Mouse (Mus musculus) liver, postnatal 0 days (tissue): ENCODE results near the gene 1600002K03Rik. TPM values are rescaled to one million over a fixed set of nuclear protein-coding genes. Genes with fewer than 3 reads are reported as not detected.

Experiments
- ATAC-seq: fragments of 200-750 bp; cut with Nextera tagmentation; 2 replicates; pipeline ENCODE4 v1.8.0; 2017; ENCODE audit warnings: mild to moderate bottlenecking, moderate library complexity
- DNase-seq: peaks from one replicate; pipeline ENCODE4 v3.0.0-alpha.2; 2016
- H3K27ac ChIP-seq: fragments of 300-500 bp; sonication (generic); 2 replicates; pipeline ENCODE4 v1.5.1; 2014; ENCODE audit warnings: antibody characterized with exemption, moderate library complexity, mild to moderate bottlenecking, low read depth
- H3K27me3 ChIP-seq: fragments of 300-500 bp; sonication (generic); 2 replicates; pipeline ENCODE4 v1.6.1; 2014; ENCODE audit warnings: low read length, control low read depth, mixed read lengths; ENCODE audit not compliant: insufficient read depth
- H3K36me3 ChIP-seq: fragments of 300-500 bp; sonication (generic); replicated peaks from 2 replicates; pipeline ENCODE4 v1.6.1; 2014; ENCODE audit warnings: mild to moderate bottlenecking, control low read depth, low read length, moderate library complexity, mixed read lengths; ENCODE audit not compliant: insufficient read depth
- H3K4me1 ChIP-seq: fragments of 300-500 bp; sonication (generic); 2 replicates; pipeline ENCODE4 v1.6.1; 2014; ENCODE audit warnings: antibody characterized with exemption, mild to moderate bottlenecking, control low read depth; ENCODE audit not compliant: insufficient read depth
- H3K4me2 ChIP-seq: fragments of 300-500 bp; sonication (generic); 2 replicates; pipeline ENCODE4 v1.6.1; 2014; ENCODE audit warnings: low read depth, mild to moderate bottlenecking, low read length, moderate library complexity, mixed read lengths
- H3K4me3 ChIP-seq: fragments of 300-500 bp; sonication (generic); 2 replicates; pipeline ENCODE4 v1.5.1; 2014; ENCODE audit warnings: low read depth, low read length
- H3K9ac ChIP-seq: fragments of 300-500 bp; sonication (generic); replicated peaks from 2 replicates; pipeline ENCODE4 v1.6.1; 2014; ENCODE audit warnings: mild to moderate bottlenecking, moderate library complexity
- H3K9me3 ChIP-seq: fragments of 300-500 bp; sonication (generic); 2 replicates; pipeline ENCODE4 v1.6.1; 2016; ENCODE audit warnings: mild to moderate bottlenecking, control low read depth, low read length, mixed read lengths
- CTCF ChIP-seq: sonication (generic); IDR thresholded peaks from 2 replicates; pipeline ENCODE4 v1.5.1; 2016; ENCODE audit warnings: antibody characterized with exemption, low read depth
- EP300 ChIP-seq: IDR thresholded peaks from 2 replicates; pipeline ENCODE4 v1.6.1; 2016; ENCODE audit warnings: antibody characterized with exemption, low read depth, mild to moderate bottlenecking
- WGBS: fragments of 180-500 bp; shearing (Covaris S2); extraction: QIAGEN DNeasy Blood & Tissue Kit; methylation state at CpG from one replicate; pipeline ENCODE4 v1.1.7; 2014; ENCODE audit not compliant: insufficient replicate concordance; 5-methylcytosine and 5-hydroxymethylcytosine counted together
- polyA plus RNA-seq: library from polyadenylated mRNA; unstranded; fragments of >200 nt; fragmentation: Nextera tagmentation; extraction: Ambion mirVana; gene quantifications from 2 replicates; pipeline ENCODE4 v1.2.1, GENCODE M21; 2015

1600002K03Rik gene
- polyA plus RNA-seq, 1 experiment from 2014 or later: 6.8 TPM

DNA sequence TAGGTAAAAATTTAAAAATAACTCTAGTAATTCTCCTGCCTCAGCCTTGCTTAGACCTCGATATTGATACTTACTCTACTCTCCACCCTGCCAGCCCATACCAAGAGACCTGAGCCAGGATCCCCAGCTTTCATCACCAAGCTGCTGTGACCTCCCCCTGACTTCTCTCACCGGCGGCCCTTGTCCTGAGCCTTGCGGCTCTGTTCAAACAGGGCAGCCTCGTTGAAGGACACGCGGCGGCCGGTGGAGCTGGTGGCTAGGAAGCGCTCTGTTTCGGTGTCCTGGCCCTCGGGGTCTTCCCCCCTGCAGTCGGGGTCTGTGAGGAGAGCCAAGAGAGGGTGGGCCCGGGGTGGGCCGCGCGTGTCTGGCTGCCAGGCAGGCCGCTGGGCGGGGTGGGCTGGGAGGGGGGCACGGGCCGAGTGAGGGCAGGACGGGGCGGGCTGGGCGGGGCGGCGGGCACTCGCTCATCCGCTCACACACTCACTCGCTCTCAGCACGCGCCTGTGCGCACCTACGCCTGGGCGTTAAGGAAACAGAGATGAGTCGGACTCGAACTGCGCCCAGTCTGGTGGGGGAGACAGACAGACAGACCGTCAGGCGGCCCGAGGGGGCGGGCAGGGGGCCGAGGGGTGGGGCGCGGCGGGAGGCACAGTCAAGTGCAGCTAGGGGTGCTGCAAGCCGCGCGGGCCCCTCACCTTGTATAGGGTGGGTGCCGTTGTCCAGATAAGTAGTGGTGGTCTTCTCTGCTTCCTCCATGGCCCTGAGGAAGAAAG, 36.4 kb upstream of the 1600002K03Rik start:
- Histone ChIP-seq H3K27me3 (peaks cover 37% of the 10 kb centered on the region), H3K4me3 (no peak overlapping the region), H3K9me3 (no peaks in the 10 kb centered on the region), H3K36me3 (no peaks in the 10 kb centered on the region), H3K4me2 (peak overlapping the region; percentile 96), H3K27ac (no peak overlapping the region), H3K9ac (no peak overlapping the region), H3K4me1 (peaks cover 47% of the 10 kb centered on the region)
- 28% methylated on average over 39 of the region's 49 CpGs for WGBS
- DNase-seq: no peak
- no peak for ATAC-seq
- TF ChIP-seq EP300: no peak
- no peak for TF ChIP-seq CTCF

DNA sequence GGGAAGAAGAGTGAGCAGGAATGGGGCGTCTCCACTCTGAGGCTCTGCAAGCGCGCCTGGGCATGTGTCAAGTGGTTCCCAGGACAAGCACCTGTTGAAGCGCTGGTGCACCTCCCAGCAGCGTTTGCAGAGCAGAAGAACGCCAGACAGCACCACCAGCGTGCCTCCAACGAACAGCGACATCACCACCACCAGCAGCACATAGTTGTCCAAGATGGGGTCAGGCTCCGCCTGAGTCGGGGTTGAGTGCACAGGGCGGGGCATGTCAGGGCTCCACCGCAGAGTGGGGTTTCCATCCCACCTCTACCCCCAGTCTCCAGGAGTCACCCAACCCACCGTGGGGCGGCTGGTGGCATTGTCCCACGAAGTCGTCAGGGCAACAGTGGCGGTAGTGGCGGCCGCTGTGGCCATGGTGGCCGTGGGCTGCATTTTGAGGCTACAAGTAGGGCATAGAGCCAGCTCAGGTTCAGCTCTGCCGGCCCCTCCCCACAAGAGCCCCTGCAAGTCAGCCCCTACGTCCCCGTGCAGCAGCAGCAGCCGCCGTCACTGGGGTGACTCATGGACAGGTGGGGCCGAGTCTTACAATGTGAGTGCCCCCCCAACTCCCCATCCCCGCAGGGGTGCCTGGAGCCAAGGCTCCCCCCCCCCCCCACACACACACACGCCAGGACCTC, 35.7 kb upstream of the 1600002K03Rik start:
- Histone ChIP-seq H3K9me3 (no peaks in the 10 kb centered on the region), H3K36me3 (no peaks in the 10 kb centered on the region), H3K4me1 (peaks cover 46% of the 10 kb centered on the region), H3K4me2 (peak overlapping the region; percentile 96), H3K27ac (no peak overlapping the region), H3K4me3 (peak overlapping the region; percentile 15), H3K9ac (no peak overlapping the region), H3K27me3 (peaks cover 37% of the 10 kb centered on the region)
- no peak for TF ChIP-seq CTCF
- ATAC-seq (no peak), DNase-seq (no peak)
- WGBS: 9% methylated on average over 28 of the region's 29 CpGs

DNA sequence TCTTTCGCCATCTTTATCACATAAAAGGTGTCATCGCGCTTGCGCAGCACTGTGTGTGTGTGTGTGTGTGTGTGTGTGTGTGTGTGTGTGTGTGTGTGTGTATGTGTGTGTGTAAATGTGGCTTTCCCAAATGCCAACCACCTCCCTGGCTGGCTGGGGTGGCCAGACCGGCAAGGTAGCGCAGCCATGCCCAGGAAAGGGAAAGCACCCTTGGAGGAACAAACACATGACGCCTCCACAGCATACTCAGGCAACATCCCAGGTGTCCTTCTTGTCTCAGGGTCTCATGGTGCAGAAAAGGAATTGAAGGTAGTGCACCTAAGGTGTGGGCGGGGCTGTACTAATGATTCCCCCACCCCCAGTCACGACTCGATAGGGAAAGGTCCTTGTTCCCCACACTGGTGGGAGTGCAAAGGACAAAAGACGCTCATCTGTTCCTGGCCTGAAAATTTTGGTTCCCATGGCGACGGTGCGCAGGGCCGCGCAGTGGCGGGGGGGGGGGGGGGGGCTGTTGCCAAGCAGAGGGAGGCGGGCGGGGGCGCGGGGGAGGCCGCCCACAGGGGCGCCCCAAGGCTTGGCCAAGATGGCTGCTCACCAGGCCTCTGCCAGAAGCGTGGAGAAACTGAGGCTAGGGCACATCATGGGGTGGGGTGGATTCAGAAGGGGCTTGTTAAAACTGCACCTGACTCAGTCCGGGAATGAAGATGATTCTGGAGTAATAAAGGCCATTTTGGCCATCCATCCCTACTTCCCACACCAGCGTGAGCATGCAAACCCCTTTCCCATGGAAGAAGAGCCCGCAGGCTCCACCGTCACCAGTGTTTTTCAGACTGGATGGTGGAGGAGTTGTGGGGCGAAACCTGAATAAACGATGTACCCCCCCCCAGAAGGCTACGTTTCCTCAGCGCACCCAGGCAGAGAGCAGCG, 34.9 kb upstream of the 1600002K03Rik start:
- ATAC-seq (no peak), DNase-seq (no peak)
- Histone ChIP-seq H3K27ac (no peak overlapping the region), H3K9me3 (no peaks in the 10 kb centered on the region), H3K27me3 (peaks cover 37% of the 10 kb centered on the region), H3K36me3 (no peaks in the 10 kb centered on the region), H3K4me3 (peak overlapping the region; percentile 56), H3K4me1 (peaks cover 50% of the 10 kb centered on the region), H3K9ac (no peak overlapping the region), H3K4me2 (peak overlapping the region; percentile 96)
- 8% methylated on average over 25 of the region's 33 CpGs for WGBS
- TF ChIP-seq CTCF (no peak), EP300 (no peak)

DNA sequence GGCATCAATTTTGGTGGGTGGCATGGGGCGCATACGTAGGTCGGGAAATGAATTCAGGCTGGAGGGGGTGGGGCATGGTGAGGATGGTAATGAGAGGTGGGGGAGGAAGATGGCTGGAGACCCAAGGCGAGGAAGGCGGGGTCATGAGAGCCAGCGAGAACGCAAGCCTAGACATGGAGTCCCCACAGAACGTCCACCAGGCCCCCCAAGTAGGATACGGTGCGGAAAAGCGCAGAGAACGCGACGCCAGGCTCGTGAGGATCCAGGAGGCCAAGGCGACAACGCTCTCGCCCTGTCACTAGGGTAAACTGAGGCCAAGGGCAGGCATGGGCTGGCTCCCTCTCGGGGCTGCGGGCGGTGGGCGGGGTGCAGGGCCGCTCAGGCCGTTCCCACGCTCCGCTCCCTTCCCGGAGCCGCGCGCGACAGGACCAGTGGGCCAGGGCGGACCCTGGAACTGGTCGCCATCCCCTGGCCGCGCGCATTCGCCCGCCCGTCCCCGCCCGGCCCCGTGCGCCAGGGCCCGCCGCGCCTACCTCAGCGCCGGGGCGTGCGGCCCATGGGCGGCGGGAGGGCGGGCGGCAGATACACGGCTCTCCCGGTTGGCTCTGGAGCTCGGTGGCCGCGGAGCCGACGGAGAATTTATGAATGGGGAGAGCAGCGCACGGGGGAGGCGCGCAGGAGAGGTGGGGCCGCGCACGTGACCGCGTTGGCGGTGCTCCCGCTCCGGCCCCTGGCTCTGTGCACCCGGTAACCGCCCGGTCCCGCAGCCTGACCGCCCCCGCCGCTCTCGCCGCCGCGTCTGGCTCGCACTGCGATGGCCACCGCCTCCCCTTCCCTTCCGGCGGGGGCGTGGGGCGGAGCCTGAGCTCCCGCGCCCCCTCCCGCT, 33.9 kb upstream of the 1600002K03Rik start, which contains the start of gene Atp5d:
Atp5d (plus strand) TSS at position 80 of the 886 bp plus-strand sequence.
- peaks cover 37% of the 10 kb centered on the region for H3K27me3 ChIP-seq
- ATAC-seq: 0 out of 2 replicates have a peak, but pooled peaks have one; percentile 1

DNA sequence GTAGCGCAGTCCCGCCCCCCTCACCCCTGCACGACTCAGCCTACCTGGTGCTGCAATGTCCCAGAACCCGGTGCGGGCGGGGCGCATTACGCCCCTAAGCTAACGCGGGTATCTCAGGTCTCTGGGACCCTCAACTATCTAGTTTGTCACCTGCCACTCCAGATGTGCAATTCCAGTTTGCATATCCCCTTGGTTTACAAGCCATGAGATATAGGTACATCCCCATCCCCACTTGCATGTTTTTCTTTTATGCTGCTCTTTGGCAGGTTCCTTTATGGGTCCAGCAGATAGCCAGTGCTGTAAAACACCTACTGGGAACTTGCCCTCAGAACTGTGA, 33.3 kb upstream of the 1600002K03Rik start:
- Histone ChIP-seq H3K4me3 (peak overlapping the region; percentile 56), H3K9me3 (no peaks in the 10 kb centered on the region), H3K9ac (peak overlapping the region; percentile 59), H3K36me3 (peaks cover 10% of the 10 kb centered on the region), H3K4me1 (peaks cover 54% of the 10 kb centered on the region), H3K27me3 (peaks cover 37% of the 10 kb centered on the region), H3K4me2 (peak overlapping the region; percentile 96), H3K27ac (no peak overlapping the region)
- 0% methylated on average over 10 of the region's 10 CpGs for WGBS
- TF ChIP-seq CTCF (no peak), EP300 (no peak)
- DNase-seq (no peak), ATAC-seq (no peak)

More for the DNA sequence above, 33.9 kb upstream of the 1600002K03Rik start, which contains the start of gene Atp5d:
- Histone ChIP-seq H3K4me3 (peak within 1 kb of the TSS; percentile 56), H3K27ac (no peak within 1 kb of the TSS), H3K4me2 (peak within 1 kb of the TSS; percentile 96), H3K4me1 (peaks cover 54% of the 10 kb centered on the region), H3K9ac (peak within 1 kb of the TSS; percentile 59), H3K9me3 (no peaks in the 10 kb centered on the region), H3K36me3 (peaks cover 4% of the 10 kb centered on the region)
- DNase-seq: peak; percentile 67
- 5% methylated on average over 47 of the region's 94 CpGs for WGBS
- TF ChIP-seq EP300 (no peak), CTCF (no peak)
